Mouse (Mus musculus) thymus, postnatal 4 days (tissue): Measurements from ENCODE around the gene Cflar.
"Not testable (repeated sequence)": the region's sequence is repeated elsewhere in the genome, so short reads cannot be mapped to it uniquely, and the experiment has no call there.

Experiments
- DNase-seq: peaks from one replicate; pipeline ENCODE4 v3.0.0; 2021

Gene Cflar

GRCm38 (mm10) chr1:58788410-58788809 is 77.1 kb downstream of the Cflar start:
- DNase-seq = no peak

GRCm38 (mm10) chr1:58794705-58795104 is 83.4 kb downstream of the Cflar start:
- no peak for DNase-seq

- DNase-seq = peak; percentile 61
Measured at GRCm38 (mm10) chr1:58795291-58796058, 84.2 kb downstream of the Cflar start, which contains the start of gene Casp8. Gene Casp8 (plus strand): TSS chr1:58795374.

- DNase-seq = no peak
Measured at GRCm38 (mm10) chr1:58796059-58796363, 84.7 kb downstream of the Cflar start.

- no peak for DNase-seq
Measured at GRCm38 (mm10) chr1:58796853-58797252, 85.5 kb downstream of the Cflar start.

GRCm38 (mm10) chr1:58797370-58797769 is 86.1 kb downstream of the Cflar start:
- DNase-seq = peak; percentile 31

GRCm38 (mm10) chr1:58798911-58799310 is 87.6 kb downstream of the Cflar start:
- DNase-seq = no peak

GRCm38 (mm10) chr1:58800644-58801043 is 89.3 kb downstream of the Cflar start:
- not testable (repeated sequence) for DNase-seq

GRCm38 (mm10) chr1:58801558-58802285 is 90.4 kb downstream of the Cflar start:
- peak; percentile 34 for DNase-seq

- peak; percentile 92 for DNase-seq
Measured at GRCm38 (mm10) chr1:58802322-58803273, 91.3 kb downstream of the Cflar start.

GRCm38 (mm10) chr1:58803531-58803930 is 92.2 kb downstream of the Cflar start:
- DNase-seq = no peak

GRCm38 (mm10) chr1:58806651-58807050 is 95.3 kb downstream of the Cflar start:
- DNase-seq = peak; percentile 24
